Mouse (Mus musculus): ENCODE measurements around the gene Itga2.

GRCm38 (mm10) chr13:114896751-114897386 lies 35.0 kb downstream of the Itga2 start:
- TF ChIP-seq USF1 (IDR thresholded peaks at IDR 0.05; ENCODE audit: low read depth) (no peak), CTCF (IDR thresholded peaks at IDR 0.05; ENCODE audit: control insufficient read depth, insufficient read depth, insufficient read length) (no peak), FOSL1 (IDR thresholded peaks at IDR 0.05; ENCODE audit: insufficient read depth, low read length, poor library complexity, severe bottlenecking) (no peak), MYOG (IDR thresholded peaks at IDR 0.05; ENCODE audit: control insufficient read depth, extremely low read depth, insufficient read length) (no peak), CEBPB (IDR thresholded peaks at IDR 0.05; ENCODE audit: low read depth) (no peak)

Measured in C2C12 (cell line).